Mouse (Mus musculus): Measurements from ENCODE around the gene Haus5. TPM values are rescaled to one million over a fixed set of nuclear protein-coding genes. Genes with fewer than 3 reads are reported as not detected.

The Haus5 gene
- polyA plus RNA-seq, 1 experiment: 25.9 TPM

- TF ChIP-seq MAX (IDR thresholded peaks at IDR 0.05) (no peak), MYOG (IDR thresholded peaks at IDR 0.05; ENCODE audit: control insufficient read depth, extremely low read depth, insufficient read length) (no peak), CTCF (IDR thresholded peaks at IDR 0.05; ENCODE audit: control insufficient read depth, insufficient read depth, insufficient read length) (no peak), MYOD1 (IDR thresholded peaks at IDR 0.05; ENCODE audit: control insufficient read depth, insufficient read length, low read depth) (no peak), FOSL1 (IDR thresholded peaks at IDR 0.05; ENCODE audit: insufficient read depth, low read length, poor library complexity, severe bottlenecking) (no peak)
- Histone ChIP-seq H3ac (ENCODE audit: control insufficient read depth, insufficient read length, low read depth) (no peak within 1 kb of the TSS), H3K27me3 (ENCODE audit: control insufficient read depth, insufficient read depth, insufficient read length) (peaks cover 47% of the 10 kb centered on the region), H3K79me2 (ENCODE audit: control insufficient read depth, insufficient read depth) (no peaks in the 10 kb centered on the region), H3K79me3 (ENCODE audit: low read depth) (no peaks in the 10 kb centered on the region), H3K4me3 (ENCODE audit: insufficient read depth, poor library complexity, severe bottlenecking) (no peak within 1 kb of the TSS), H3K36me3 (ENCODE audit: control insufficient read depth, insufficient read depth) (no peaks in the 10 kb centered on the region)
Observed at GRCm38 (mm10) chr7:30635752-30636151, 29.0 kb downstream of the Haus5 start, which contains the start of gene Etv2. Etv2 (minus strand) TSS chr7:30635852.

- no peak overlapping the region for H3ac ChIP-seq (ENCODE audit: control insufficient read depth, insufficient read length, low read depth)
- no peaks in the 10 kb centered on the region for H3K79me3 ChIP-seq (ENCODE audit: low read depth)
- no peaks in the 10 kb centered on the region for H3K36me3 ChIP-seq (ENCODE audit: control insufficient read depth, insufficient read depth)
- TF ChIP-seq MYOG (IDR thresholded peaks at IDR 0.05; ENCODE audit: control insufficient read depth, extremely low read depth, insufficient read length) (no peak), MYOD1 (IDR thresholded peaks at IDR 0.05; ENCODE audit: control insufficient read depth, insufficient read length, low read depth) (no peak), CEBPB (IDR thresholded peaks at IDR 0.05; ENCODE audit: low read depth) (no peak), MAX (IDR thresholded peaks at IDR 0.05) (no peak), USF1 (IDR thresholded peaks at IDR 0.05; ENCODE audit: low read depth) (no peak)
- no peaks in the 10 kb centered on the region for H3K79me2 ChIP-seq (ENCODE audit: control insufficient read depth, insufficient read depth)
- peaks cover 49% of the 10 kb centered on the region for H3K27me3 ChIP-seq (ENCODE audit: control insufficient read depth, insufficient read depth, insufficient read length)
- no peak overlapping the region for H3K4me3 ChIP-seq (ENCODE audit: insufficient read depth, poor library complexity, severe bottlenecking)
Observed at GRCm38 (mm10) chr7:30634621-30635020, 30.2 kb downstream of the Haus5 start.

- Histone ChIP-seq H3K27me3 (ENCODE audit: control insufficient read depth, insufficient read depth, insufficient read length) (peaks cover 56% of the 10 kb centered on the region), H3K79me3 (ENCODE audit: low read depth) (no peaks in the 10 kb centered on the region), H3K79me2 (ENCODE audit: control insufficient read depth, insufficient read depth) (no peaks in the 10 kb centered on the region), H3K4me3 (ENCODE audit: insufficient read depth, poor library complexity, severe bottlenecking) (no peak overlapping the region), H3K36me3 (ENCODE audit: control insufficient read depth, insufficient read depth) (no peaks in the 10 kb centered on the region), H3ac (ENCODE audit: control insufficient read depth, insufficient read length, low read depth) (no peak overlapping the region)
- no peak for TF ChIP-seq MAX (IDR thresholded peaks at IDR 0.05)
- TF ChIP-seq MYOD1 (IDR thresholded peaks at IDR 0.05; ENCODE audit: control insufficient read depth, insufficient read length, low read depth): no peak
- TF ChIP-seq FOSL1 (IDR thresholded peaks at IDR 0.05; ENCODE audit: insufficient read depth, low read length, poor library complexity, severe bottlenecking): no peak
- TF ChIP-seq USF1 (IDR thresholded peaks at IDR 0.05; ENCODE audit: low read depth): no peak
- no peak for TF ChIP-seq MYOG (IDR thresholded peaks at IDR 0.05; ENCODE audit: control insufficient read depth, extremely low read depth, insufficient read length)
- TF ChIP-seq CEBPB (IDR thresholded peaks at IDR 0.05; ENCODE audit: low read depth): no peak
- TF ChIP-seq CTCF (IDR thresholded peaks at IDR 0.05; ENCODE audit: control insufficient read depth, insufficient read depth, insufficient read length): no peak
Observed at GRCm38 (mm10) chr7:30633762-30634412, 30.9 kb downstream of the Haus5 start.

- no peak overlapping the region for H3ac ChIP-seq (ENCODE audit: control insufficient read depth, insufficient read length, low read depth)
- peaks cover 13% of the 10 kb centered on the region for H3K79me3 ChIP-seq (ENCODE audit: low read depth)
- peaks cover 4% of the 10 kb centered on the region for H3K36me3 ChIP-seq (ENCODE audit: control insufficient read depth, insufficient read depth)
- TF ChIP-seq FOSL1 (IDR thresholded peaks at IDR 0.05; ENCODE audit: insufficient read depth, low read length, poor library complexity, severe bottlenecking): no peak
- no peak for TF ChIP-seq USF1 (IDR thresholded peaks at IDR 0.05; ENCODE audit: low read depth)
- no peak for TF ChIP-seq CEBPB (IDR thresholded peaks at IDR 0.05; ENCODE audit: low read depth)
- no peak for TF ChIP-seq MYOG (IDR thresholded peaks at IDR 0.05; ENCODE audit: control insufficient read depth, extremely low read depth, insufficient read length)
- peaks cover 31% of the 10 kb centered on the region for H3K27me3 ChIP-seq (ENCODE audit: control insufficient read depth, insufficient read depth, insufficient read length)
- H3K79me2 ChIP-seq (ENCODE audit: control insufficient read depth, insufficient read depth): peaks cover 19% of the 10 kb centered on the region
- H3K4me3 ChIP-seq (ENCODE audit: insufficient read depth, poor library complexity, severe bottlenecking): no peak overlapping the region
Observed at GRCm38 (mm10) chr7:30629013-30629412, 35.8 kb downstream of the Haus5 start.

- Histone ChIP-seq H3K79me2 (ENCODE audit: control insufficient read depth, insufficient read depth) (peaks cover 37% of the 10 kb centered on the region), H3ac (ENCODE audit: control insufficient read depth, insufficient read length, low read depth) (no peak overlapping the region), H3K36me3 (ENCODE audit: control insufficient read depth, insufficient read depth) (peaks cover 18% of the 10 kb centered on the region), H3K4me3 (ENCODE audit: insufficient read depth, poor library complexity, severe bottlenecking) (no peak overlapping the region), H3K27me3 (ENCODE audit: control insufficient read depth, insufficient read depth, insufficient read length) (peaks cover 14% of the 10 kb centered on the region), H3K79me3 (ENCODE audit: low read depth) (peaks cover 17% of the 10 kb centered on the region)
- TF ChIP-seq MYOD1 (IDR thresholded peaks at IDR 0.05; ENCODE audit: control insufficient read depth, insufficient read length, low read depth): no peak
- no peak for TF ChIP-seq MYOG (IDR thresholded peaks at IDR 0.05; ENCODE audit: control insufficient read depth, extremely low read depth, insufficient read length)
- TF ChIP-seq CTCF (IDR thresholded peaks at IDR 0.05; ENCODE audit: control insufficient read depth, insufficient read depth, insufficient read length): no peak
- TF ChIP-seq USF1 (IDR thresholded peaks at IDR 0.05; ENCODE audit: low read depth): no peak
- no peak for TF ChIP-seq FOSL1 (IDR thresholded peaks at IDR 0.05; ENCODE audit: insufficient read depth, low read length, poor library complexity, severe bottlenecking)
- no peak for TF ChIP-seq MAX (IDR thresholded peaks at IDR 0.05)
- no peak for TF ChIP-seq CEBPB (IDR thresholded peaks at IDR 0.05; ENCODE audit: low read depth)
Observed at GRCm38 (mm10) chr7:30626647-30627046, 38.1 kb downstream of the Haus5 start.

Measured in C2C12 (cell line).